Mouse (Mus musculus) liver, embryonic 14.5 days (tissue): ENCODE data around the gene Gprasp2.
"Not testable (repeated sequence)": the region's sequence is repeated elsewhere in the genome, so short reads cannot be mapped to it uniquely, and the experiment has no call there.

Experiments used
- CTCF ChIP-seq: IDR thresholded peaks from 2 replicates; pipeline ENCODE4 v1.5.1; 2016; ENCODE audit warnings: antibody characterized with exemption, low read depth, control low read depth
- EP300 ChIP-seq: IDR thresholded peaks from 2 replicates; pipeline ENCODE4 v1.6.1; 2016; ENCODE audit warnings: antibody characterized with exemption, low read depth

DNA sequence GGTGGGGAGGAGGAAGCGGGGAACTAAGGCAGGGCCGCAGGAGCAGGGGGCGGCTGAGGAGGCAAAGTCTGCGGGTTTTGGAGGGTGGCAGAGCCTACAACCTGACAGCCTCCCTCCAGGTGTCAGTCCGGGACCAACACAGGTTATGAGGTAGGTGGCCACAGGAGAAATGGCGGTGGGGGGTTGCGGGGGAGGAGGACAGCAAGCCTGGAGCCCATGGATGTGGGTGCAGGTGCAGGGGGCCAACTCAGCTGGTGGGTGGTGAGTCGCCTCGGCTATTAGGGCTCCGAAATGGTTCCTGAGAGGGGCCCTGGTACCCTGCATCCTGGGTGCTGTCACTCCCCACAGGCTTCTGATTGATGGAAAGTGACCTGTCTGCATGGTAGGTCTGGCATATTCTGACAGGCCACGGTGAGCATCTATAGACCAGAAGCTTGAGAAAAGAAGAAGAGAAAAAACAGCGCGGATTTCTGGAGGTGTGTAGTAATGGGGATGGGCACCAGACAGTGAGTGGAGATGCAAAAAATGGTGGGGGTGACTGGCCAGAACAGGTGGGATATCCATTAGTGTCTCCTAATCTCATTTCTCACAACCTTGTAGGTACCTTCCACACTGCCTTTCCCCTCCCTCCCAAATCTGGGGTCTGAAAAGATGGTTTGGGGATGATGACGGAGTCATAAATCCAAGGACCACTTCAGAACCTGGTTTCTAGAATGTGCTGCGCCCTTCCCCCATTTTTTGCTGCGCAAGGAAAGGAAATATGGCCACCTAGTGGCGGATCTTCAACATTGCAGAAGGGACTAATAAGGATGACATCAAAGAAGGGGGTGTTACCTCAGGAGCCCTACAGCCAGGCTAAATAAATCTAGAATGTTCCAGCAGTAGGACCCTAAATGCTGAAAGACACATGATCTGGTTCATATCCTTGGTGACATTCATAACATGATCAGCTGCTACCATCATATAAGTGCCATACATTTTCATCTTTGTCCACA is 860 bp downstream of the Gprasp2 start:
- peak; percentile 46 for TF ChIP-seq CTCF
- TF ChIP-seq EP300, result not testable (repeated sequence)
